Mouse (Mus musculus): ENCODE measurements at regions not wholly inside any gene's neighbourhood (a gene's known extent, or its start where the extent isn't known, plus 50 kb on each side); places are given as distances from the start of the nearest gene placed in this dataset.
"Not testable (repeated sequence)": the region's sequence is repeated elsewhere in the genome, so short reads cannot be mapped to it uniquely, and the experiment has no call there.

DNA sequence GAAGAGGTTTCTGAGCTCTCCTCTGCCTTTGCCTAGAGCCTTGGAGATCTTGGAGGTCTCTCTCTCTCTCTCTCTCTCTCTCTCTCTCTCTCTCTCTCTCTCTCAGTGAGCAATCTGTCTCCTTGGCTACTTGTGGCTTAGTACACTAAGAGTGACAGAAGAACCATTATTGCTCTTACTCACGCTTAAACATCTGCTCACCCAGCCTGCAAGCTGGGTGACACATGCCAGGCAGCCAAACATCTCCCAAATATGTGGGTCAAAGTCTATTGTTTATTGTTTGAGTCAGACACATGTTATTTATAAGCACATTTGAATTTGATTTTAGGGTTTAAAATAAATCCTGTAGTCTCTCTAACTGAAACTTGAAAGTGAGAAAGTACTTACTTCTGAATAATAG, 72.7 kb downstream of the Ccdc71l start:
- H3K4me1 ChIP-seq (ENCODE audit: insufficient read depth, low read depth, low read length), result no peaks in the 10 kb centered on the region
- H3K27me3 ChIP-seq (ENCODE audit: insufficient read depth, low read length), result no peaks in the 10 kb centered on the region; the same call in 1 of the 2 replicates
- H3K36me3 ChIP-seq (replicated peaks), result no peaks in the 10 kb centered on the region
- no peak for ATAC-seq (ENCODE audit: extremely low read depth, insufficient number of reproducible peaks, low FRiP score, poor library complexity, severe bottlenecking)
- H3K9me3 ChIP-seq (replicated peaks), result no peaks in the 10 kb centered on the region
- no peak for DNase-seq (ENCODE audit: low spot score)
- TF ChIP-seq TAL1 (conservative IDR thresholded peaks at IDR 0.05; ENCODE audit: low read depth, low read length) (no peak), CTCF (IDR thresholded peaks at IDR 0.05; ENCODE audit: low read depth, low read length) (no peak), POLR2AphosphoS5 (IDR thresholded peaks at IDR 0.05; ENCODE audit: insufficient replicate concordance, low read depth, low read length) (no peak), GATA1 (IDR thresholded peaks at IDR 0.05; ENCODE audit: borderline replicate concordance, low read length) (no peak)
- H3K4me3 ChIP-seq (ENCODE audit: low read depth, low read length), result no peak overlapping the region

DNA sequence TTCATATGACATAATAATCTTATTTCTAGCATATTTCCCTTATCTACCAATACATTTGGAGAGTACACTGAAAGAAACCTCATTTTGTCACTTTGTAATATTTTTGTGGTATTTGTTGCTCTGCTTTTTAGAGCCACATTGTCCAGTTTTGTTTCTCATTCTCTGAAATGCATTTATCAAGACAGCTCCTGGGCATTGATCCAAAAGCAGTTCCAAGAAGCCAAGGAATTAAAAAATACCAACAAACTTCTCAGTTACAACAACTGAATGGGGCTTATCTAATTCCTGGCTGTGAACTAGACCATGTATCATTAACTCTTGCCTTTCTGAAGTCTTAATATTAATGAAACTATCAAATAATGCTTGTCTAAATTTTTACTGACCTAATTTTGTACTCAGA, 76.3 kb downstream of the Ccdc71l start:
- H3K9me3 ChIP-seq (replicated peaks), result no peaks in the 10 kb centered on the region
- H3K27me3 ChIP-seq (ENCODE audit: insufficient read depth, low read length), result no peaks in the 10 kb centered on the region
- ATAC-seq (ENCODE audit: extremely low read depth, insufficient number of reproducible peaks, low FRiP score, poor library complexity, severe bottlenecking), result no peak
- no peak for TF ChIP-seq POLR2AphosphoS5 (IDR thresholded peaks at IDR 0.05; ENCODE audit: insufficient replicate concordance, low read depth, low read length)
- no peak for TF ChIP-seq CTCF (IDR thresholded peaks at IDR 0.05; ENCODE audit: low read depth, low read length)
- no peak for TF ChIP-seq TAL1 (conservative IDR thresholded peaks at IDR 0.05; ENCODE audit: low read depth, low read length)
- TF ChIP-seq GATA2 (IDR thresholded peaks at IDR 0.05; ENCODE audit: borderline replicate concordance, low read depth, low read length), result no peak
- no peak for TF ChIP-seq GATA1 (IDR thresholded peaks at IDR 0.05; ENCODE audit: borderline replicate concordance, low read length)
- no peaks in the 10 kb centered on the region for H3K4me1 ChIP-seq (ENCODE audit: insufficient read depth, low read depth, low read length)
- no peak overlapping the region for H3K4me3 ChIP-seq (ENCODE audit: low read depth, low read length)
- DNase-seq (ENCODE audit: low spot score), result no peak
- no peaks in the 10 kb centered on the region for H3K36me3 ChIP-seq (replicated peaks)

DNA sequence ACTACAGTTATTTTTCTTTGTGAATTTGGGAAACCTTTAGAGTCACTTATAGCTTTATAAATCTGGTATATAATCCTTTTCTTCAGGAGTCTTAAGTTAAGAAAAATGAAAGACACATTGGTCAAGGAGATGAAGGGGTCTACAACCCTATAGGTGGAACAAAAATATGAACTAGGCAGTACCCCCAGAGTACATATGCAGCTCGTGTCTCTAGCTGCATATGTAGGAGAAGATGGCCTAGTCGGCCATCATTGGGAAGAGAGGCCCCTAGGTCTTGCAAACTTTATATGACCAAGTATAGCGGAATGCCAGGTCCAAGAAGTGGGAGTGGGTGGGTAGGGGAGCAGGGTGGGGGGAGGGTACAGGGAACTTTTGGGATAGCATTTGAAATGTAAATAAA, 76.7 kb downstream of the Ccdc71l start:
- ATAC-seq (ENCODE audit: extremely low read depth, insufficient number of reproducible peaks, low FRiP score, poor library complexity, severe bottlenecking); H3K9me3 ChIP-seq (replicated peaks); H3K27me3 ChIP-seq (ENCODE audit: insufficient read depth, low read length); H3K4me3 ChIP-seq (ENCODE audit: low read depth, low read length); DNase-seq (ENCODE audit: low spot score); H3K36me3 ChIP-seq (replicated peaks); H3K4me1 ChIP-seq (ENCODE audit: insufficient read depth, low read depth, low read length): not testable (repeated sequence)

DNA sequence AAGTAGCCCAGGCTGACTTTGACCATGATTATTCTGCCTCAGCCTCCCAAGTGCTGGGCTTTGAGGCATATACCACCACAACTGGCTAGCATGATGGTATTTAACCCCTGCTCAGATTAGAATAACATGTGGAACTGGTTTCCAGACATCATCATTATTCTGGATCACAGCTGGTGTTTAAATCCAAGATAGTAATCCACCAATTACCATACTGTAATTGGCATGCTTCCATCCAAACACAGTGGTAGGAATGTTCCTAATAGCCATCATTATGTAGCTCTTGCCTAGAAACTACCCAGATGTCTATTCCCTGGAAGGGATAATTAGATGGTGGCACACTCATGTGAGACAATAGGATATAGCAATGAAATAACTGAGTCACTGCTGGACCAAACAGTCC, 77.4 kb downstream of the Ccdc71l start:
- Histone ChIP-seq H3K9me3 (replicated peaks) (no peaks in the 10 kb centered on the region), H3K4me3 (ENCODE audit: low read depth, low read length) (no peak overlapping the region), H3K4me1 (ENCODE audit: insufficient read depth, low read depth, low read length) (no peaks in the 10 kb centered on the region), H3K36me3 (replicated peaks) (no peaks in the 10 kb centered on the region), H3K27me3 (ENCODE audit: insufficient read depth, low read length) (no peaks in the 10 kb centered on the region)
- TF ChIP-seq POLR2AphosphoS5 (IDR thresholded peaks at IDR 0.05; ENCODE audit: insufficient replicate concordance, low read depth, low read length) (no peak), GATA1 (IDR thresholded peaks at IDR 0.05; ENCODE audit: borderline replicate concordance, low read length) (no peak), GATA2 (IDR thresholded peaks at IDR 0.05; ENCODE audit: borderline replicate concordance, low read depth, low read length) (no peak), TAL1 (conservative IDR thresholded peaks at IDR 0.05; ENCODE audit: low read depth, low read length) (no peak), CTCF (IDR thresholded peaks at IDR 0.05; ENCODE audit: low read depth, low read length) (no peak)
- ATAC-seq (ENCODE audit: extremely low read depth, insufficient number of reproducible peaks, low FRiP score, poor library complexity, severe bottlenecking) (no peak), DNase-seq (ENCODE audit: low spot score) (no peak)

DNA sequence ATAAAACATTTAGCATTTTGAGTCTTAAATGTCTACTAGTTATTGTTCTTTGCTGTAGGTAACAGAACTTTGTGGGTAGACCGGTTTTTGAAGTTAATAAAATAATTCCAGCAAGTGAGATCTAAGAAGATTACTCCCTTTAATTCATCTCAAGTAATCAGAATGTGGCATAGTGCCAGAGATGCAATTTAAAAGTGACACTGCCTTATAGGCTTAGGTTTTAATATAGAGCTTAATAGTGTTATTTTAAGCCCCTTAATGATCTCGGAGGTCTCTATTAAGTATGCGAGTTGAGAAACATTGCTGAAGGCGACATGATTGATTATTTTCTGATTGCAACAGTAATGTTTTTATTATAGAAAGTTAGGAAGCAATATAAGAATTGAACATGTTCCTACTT, 78.3 kb downstream of the Ccdc71l start:
- DNase-seq (ENCODE audit: low spot score), result no peak
- ATAC-seq (ENCODE audit: extremely low read depth, insufficient number of reproducible peaks, low FRiP score, poor library complexity, severe bottlenecking), result no peak
- Histone ChIP-seq H3K4me1 (ENCODE audit: insufficient read depth, low read depth, low read length) (no peaks in the 10 kb centered on the region), H3K4me3 (ENCODE audit: low read depth, low read length) (no peak overlapping the region), H3K27me3 (ENCODE audit: insufficient read depth, low read length) (no peaks in the 10 kb centered on the region), H3K36me3 (replicated peaks) (no peaks in the 10 kb centered on the region), H3K9me3 (replicated peaks) (no peaks in the 10 kb centered on the region)
- no peak for TF ChIP-seq CTCF (IDR thresholded peaks at IDR 0.05; ENCODE audit: low read depth, low read length)
- no peak for TF ChIP-seq POLR2AphosphoS5 (IDR thresholded peaks at IDR 0.05; ENCODE audit: insufficient replicate concordance, low read depth, low read length)
- no peak for TF ChIP-seq GATA1 (IDR thresholded peaks at IDR 0.05; ENCODE audit: borderline replicate concordance, low read length)
- TF ChIP-seq TAL1 (conservative IDR thresholded peaks at IDR 0.05; ENCODE audit: low read depth, low read length), result no peak
- TF ChIP-seq GATA2 (IDR thresholded peaks at IDR 0.05; ENCODE audit: borderline replicate concordance, low read depth, low read length), result no peak

DNA sequence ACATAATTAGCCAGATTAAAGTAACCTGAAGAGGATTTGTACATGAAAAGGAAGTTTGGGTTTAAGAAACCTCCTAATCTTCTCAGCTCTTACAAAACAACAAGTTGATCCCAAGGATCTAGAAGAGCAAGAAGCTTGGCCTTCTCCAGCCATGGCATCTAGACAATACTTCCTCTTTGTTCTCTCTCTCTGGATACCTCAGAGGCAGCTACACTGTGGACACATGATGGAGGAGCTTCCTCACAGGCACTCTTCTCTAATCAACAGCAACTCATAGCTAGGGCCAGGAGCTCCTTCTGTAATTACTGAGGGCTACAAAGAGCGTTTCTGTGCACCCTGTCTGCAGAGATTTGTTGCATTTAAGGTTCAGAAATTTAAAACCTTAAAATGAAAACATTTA, 79.9 kb downstream of the Ccdc71l start:
- Histone ChIP-seq H3K27me3 (ENCODE audit: insufficient read depth, low read length) (no peaks in the 10 kb centered on the region), H3K9me3 (replicated peaks) (no peaks in the 10 kb centered on the region), H3K36me3 (replicated peaks) (no peaks in the 10 kb centered on the region), H3K4me3 (ENCODE audit: low read depth, low read length) (no peak overlapping the region), H3K4me1 (ENCODE audit: insufficient read depth, low read depth, low read length) (no peaks in the 10 kb centered on the region)
- ATAC-seq (ENCODE audit: extremely low read depth, insufficient number of reproducible peaks, low FRiP score, poor library complexity, severe bottlenecking), result no peak
- TF ChIP-seq GATA2 (IDR thresholded peaks at IDR 0.05; ENCODE audit: borderline replicate concordance, low read depth, low read length), result no peak
- no peak for TF ChIP-seq TAL1 (conservative IDR thresholded peaks at IDR 0.05; ENCODE audit: low read depth, low read length)
- TF ChIP-seq POLR2AphosphoS5 (IDR thresholded peaks at IDR 0.05; ENCODE audit: insufficient replicate concordance, low read depth, low read length), result no peak
- TF ChIP-seq CTCF (IDR thresholded peaks at IDR 0.05; ENCODE audit: low read depth, low read length), result no peak
- DNase-seq (ENCODE audit: low spot score), result no peak

DNA sequence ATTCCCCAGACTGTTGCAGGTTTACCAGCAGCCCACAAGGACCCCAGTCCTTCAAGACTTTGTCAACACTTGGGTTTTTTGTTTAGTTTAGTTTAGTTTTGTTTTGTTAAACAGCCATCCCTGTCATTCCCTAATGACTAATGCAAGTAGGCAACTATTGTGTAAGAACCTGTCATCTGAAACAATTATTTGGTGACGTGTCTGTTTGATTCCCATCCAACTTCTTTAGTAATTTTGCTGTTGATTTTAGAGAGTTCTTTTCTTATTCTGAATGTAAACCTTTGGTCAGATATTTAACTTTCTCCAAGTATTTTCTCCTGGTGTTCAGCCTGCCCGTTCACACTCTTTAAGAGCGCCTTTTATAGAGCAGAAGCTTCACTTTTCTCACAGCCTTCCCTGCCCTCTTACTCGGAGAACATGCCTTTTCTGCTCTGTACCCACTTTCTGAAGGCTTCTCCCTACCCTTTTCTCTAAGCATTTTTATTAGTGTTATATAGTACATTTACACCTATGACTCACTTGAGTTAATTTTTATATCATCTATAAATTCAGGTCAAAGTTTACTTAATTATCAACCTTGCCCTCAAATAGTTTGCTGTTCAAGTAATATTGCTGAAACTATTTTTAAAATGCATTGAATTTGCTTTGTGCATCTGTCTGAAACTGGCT, 82.0 kb downstream of the Ccdc71l start:
- Histone ChIP-seq H3K36me3 (replicated peaks) (no peaks in the 10 kb centered on the region), H3K4me1 (ENCODE audit: insufficient read depth, low read depth, low read length) (no peaks in the 10 kb centered on the region), H3K9me3 (replicated peaks) (no peaks in the 10 kb centered on the region), H3K4me3 (ENCODE audit: low read depth, low read length) (no peak overlapping the region), H3K27me3 (ENCODE audit: insufficient read depth, low read length) (no peaks in the 10 kb centered on the region)
- no peak for DNase-seq (ENCODE audit: low spot score)
- ATAC-seq (ENCODE audit: extremely low read depth, insufficient number of reproducible peaks, low FRiP score, poor library complexity, severe bottlenecking), result no peak
- TF ChIP-seq TAL1 (conservative IDR thresholded peaks at IDR 0.05; ENCODE audit: low read depth, low read length), result no peak
- TF ChIP-seq CTCF (IDR thresholded peaks at IDR 0.05; ENCODE audit: low read depth, low read length), result no peak
- TF ChIP-seq POLR2AphosphoS5 (IDR thresholded peaks at IDR 0.05; ENCODE audit: insufficient replicate concordance, low read depth, low read length), result no peak
- TF ChIP-seq GATA1 (IDR thresholded peaks at IDR 0.05; ENCODE audit: borderline replicate concordance, low read length), result no peak
- no peak for TF ChIP-seq GATA2 (IDR thresholded peaks at IDR 0.05; ENCODE audit: borderline replicate concordance, low read depth, low read length)
